Mouse (Mus musculus): Measurements from ENCODE around the gene Scfd2. TPM values are rescaled to one million over a fixed set of nuclear protein-coding genes. Genes with fewer than 3 reads are reported as not detected.

Gene Scfd2
- polyA plus RNA-seq, 1 experiment from 2014 or later = 17.2 TPM

GRCm38 (mm10) chr5:74321010-74321746 is 210.4 kb downstream of the Scfd2 start:
- WGBS = 74% methylated on average over 10 of the region's 10 CpGs

GRCm38 (mm10) chr5:74319551-74319950 is 212.0 kb downstream of the Scfd2 start:
- no peak overlapping the region for H3K27ac ChIP-seq
- 75% methylated on average over 2 of the region's 2 CpGs for WGBS

More at GRCm38 (mm10) chr5:74321010-74321746, 210.4 kb downstream of the Scfd2 start:
- peaks cover 5% of the 10 kb centered on the region for H3K4me1 ChIP-seq
- no peak for ATAC-seq (ENCODE audit: insufficient number of reproducible peaks, insufficient read depth, low FRiP score, low TSS enrichment, low read depth)
- H3K9ac ChIP-seq = no peak overlapping the region
- H3K36me3 ChIP-seq = no peaks in the 10 kb centered on the region
- no peak overlapping the region for H3K27ac ChIP-seq
- no peaks in the 10 kb centered on the region for H3K27me3 ChIP-seq
- H3K9me3 ChIP-seq = no peaks in the 10 kb centered on the region
- H3K4me3 ChIP-seq = no peak overlapping the region
- no peak overlapping the region for H3K4me2 ChIP-seq

GRCm38 (mm10) chr5:74317174-74317573 is 214.4 kb downstream of the Scfd2 start:
- H3K4me1 ChIP-seq = peaks cover 19% of the 10 kb centered on the region
- ATAC-seq (ENCODE audit: insufficient number of reproducible peaks, insufficient read depth, low FRiP score, low TSS enrichment, low read depth) = no peak
- H3K9ac ChIP-seq = no peak overlapping the region
- H3K36me3 ChIP-seq = no peaks in the 10 kb centered on the region
- peaks cover 4% of the 10 kb centered on the region; the same call in 1 of the 2 replicates for H3K27me3 ChIP-seq
- H3K4me2 ChIP-seq = no peak overlapping the region
- H3K9me3 ChIP-seq = no peaks in the 10 kb centered on the region
- H3K4me3 ChIP-seq = no peak overlapping the region
- H3K27ac ChIP-seq = no peak overlapping the region
- WGBS = 92% methylated on average over 3 of the region's 3 CpGs

More at GRCm38 (mm10) chr5:74319551-74319950, 212.0 kb downstream of the Scfd2 start:
- no peak for ATAC-seq (ENCODE audit: insufficient number of reproducible peaks, insufficient read depth, low FRiP score, low TSS enrichment, low read depth)
- Histone ChIP-seq H3K4me2 (no peak overlapping the region), H3K36me3 (no peaks in the 10 kb centered on the region), H3K9me3 (no peaks in the 10 kb centered on the region), H3K9ac (no peak overlapping the region), H3K4me1 (peaks cover 12% of the 10 kb centered on the region), H3K4me3 (no peak overlapping the region), H3K27me3 (no peaks in the 10 kb centered on the region)

- Histone ChIP-seq H3K4me3 (no peak overlapping the region), H3K36me3 (no peaks in the 10 kb centered on the region), H3K9ac (0 out of 2 replicates have a peak overlapping the region, but pooled peaks have one; percentile 3), H3K4me2 (no peak overlapping the region), H3K27ac (no peak overlapping the region), H3K9me3 (no peaks in the 10 kb centered on the region), H3K4me1 (peaks cover 24% of the 10 kb centered on the region), H3K27me3 (peaks cover 4% of the 10 kb centered on the region; the same call in 1 of the 2 replicates)
- no peak for ATAC-seq (ENCODE audit: insufficient number of reproducible peaks, insufficient read depth, low FRiP score, low TSS enrichment, low read depth)
- WGBS = 86% methylated on average over 11 of the region's 11 CpGs
Measured at GRCm38 (mm10) chr5:74316333-74316945, 215.1 kb downstream of the Scfd2 start.

GRCm38 (mm10) chr5:74315471-74316245 is 215.9 kb downstream of the Scfd2 start:
- Histone ChIP-seq H3K27ac (no peak overlapping the region), H3K9me3 (no peaks in the 10 kb centered on the region), H3K9ac (0 out of 2 replicates have a peak overlapping the region, but pooled peaks have one; percentile 3), H3K4me2 (no peak overlapping the region), H3K4me1 (peaks cover 28% of the 10 kb centered on the region), H3K4me3 (no peak overlapping the region), H3K27me3 (peaks cover 4% of the 10 kb centered on the region; the same call in 1 of the 2 replicates), H3K36me3 (no peaks in the 10 kb centered on the region)
- WGBS = 51% methylated on average over 12 of the region's 12 CpGs
- ATAC-seq (ENCODE audit: insufficient number of reproducible peaks, insufficient read depth, low FRiP score, low TSS enrichment, low read depth) = no peak

GRCm38 (mm10) chr5:74314501-74314900 is 217.1 kb downstream of the Scfd2 start:
- WGBS = 56% methylated on average over 6 of the region's 6 CpGs
- ATAC-seq (ENCODE audit: insufficient number of reproducible peaks, insufficient read depth, low FRiP score, low TSS enrichment, low read depth) = no peak
- peaks cover 28% of the 10 kb centered on the region for H3K4me1 ChIP-seq
- H3K27me3 ChIP-seq = peaks cover 4% of the 10 kb centered on the region; the same call in 1 of the 2 replicates
- H3K4me2 ChIP-seq = no peak overlapping the region
- no peak overlapping the region for H3K9ac ChIP-seq
- no peaks in the 10 kb centered on the region for H3K9me3 ChIP-seq
- H3K4me3 ChIP-seq = no peak overlapping the region
- no peak overlapping the region for H3K27ac ChIP-seq
- no peaks in the 10 kb centered on the region for H3K36me3 ChIP-seq

GRCm38 (mm10) chr5:74313542-74313941 is 218.0 kb downstream of the Scfd2 start:
- Histone ChIP-seq H3K4me3 (no peak overlapping the region), H3K27ac (no peak overlapping the region), H3K9me3 (no peaks in the 10 kb centered on the region), H3K9ac (no peak overlapping the region), H3K4me1 (peaks cover 28% of the 10 kb centered on the region), H3K4me2 (no peak overlapping the region), H3K36me3 (no peaks in the 10 kb centered on the region), H3K27me3 (peaks cover 4% of the 10 kb centered on the region; the same call in 1 of the 2 replicates)
- ATAC-seq (ENCODE audit: insufficient number of reproducible peaks, insufficient read depth, low FRiP score, low TSS enrichment, low read depth) = no peak
- WGBS = 85% methylated on average over 7 of the region's 7 CpGs

GRCm38 (mm10) chr5:74311865-74312264 is 219.7 kb downstream of the Scfd2 start:
- no peak for ATAC-seq (ENCODE audit: insufficient number of reproducible peaks, insufficient read depth, low FRiP score, low TSS enrichment, low read depth)
- no peak overlapping the region for H3K4me3 ChIP-seq
- H3K9me3 ChIP-seq = no peaks in the 10 kb centered on the region
- H3K36me3 ChIP-seq = no peaks in the 10 kb centered on the region
- H3K4me2 ChIP-seq = no peak overlapping the region
- no peak overlapping the region for H3K27ac ChIP-seq
- no peak overlapping the region for H3K9ac ChIP-seq
- peaks cover 36% of the 10 kb centered on the region for H3K4me1 ChIP-seq
- 54% methylated on average over 6 of the region's 6 CpGs for WGBS
- peaks cover 4% of the 10 kb centered on the region; the same call in 1 of the 2 replicates for H3K27me3 ChIP-seq

- Histone ChIP-seq H3K27ac (no peak overlapping the region), H3K4me2 (no peak overlapping the region), H3K9ac (0 out of 2 replicates have a peak overlapping the region, but pooled peaks have one; percentile 16), H3K27me3 (peaks cover 4% of the 10 kb centered on the region; the same call in 1 of the 2 replicates), H3K36me3 (no peaks in the 10 kb centered on the region), H3K4me1 (peaks cover 35% of the 10 kb centered on the region), H3K9me3 (no peaks in the 10 kb centered on the region), H3K4me3 (no peak overlapping the region)
- WGBS = 27% methylated on average over 6 of the region's 6 CpGs
- ATAC-seq (ENCODE audit: insufficient number of reproducible peaks, insufficient read depth, low FRiP score, low TSS enrichment, low read depth) = no peak
Measured at GRCm38 (mm10) chr5:74311200-74311825, 220.2 kb downstream of the Scfd2 start.

GRCm38 (mm10) chr5:74310101-74310500 is 221.5 kb downstream of the Scfd2 start:
- Histone ChIP-seq H3K4me1 (peaks cover 35% of the 10 kb centered on the region), H3K36me3 (no peaks in the 10 kb centered on the region), H3K4me3 (no peak overlapping the region), H3K4me2 (no peak overlapping the region), H3K27ac (no peak overlapping the region), H3K9ac (no peak overlapping the region), H3K27me3 (peaks cover 4% of the 10 kb centered on the region; the same call in 1 of the 2 replicates), H3K9me3 (no peaks in the 10 kb centered on the region)
- ATAC-seq (ENCODE audit: insufficient number of reproducible peaks, insufficient read depth, low FRiP score, low TSS enrichment, low read depth) = no peak
- 85% methylated on average over 5 of the region's 5 CpGs for WGBS

GRCm38 (mm10) chr5:74307242-74307641 is 224.3 kb downstream of the Scfd2 start:
- H3K27ac ChIP-seq = no peak overlapping the region

More at GRCm38 (mm10) chr5:74307242-74307641, 224.3 kb downstream of the Scfd2 start:
- H3K4me3 ChIP-seq = no peak overlapping the region
- H3K4me2 ChIP-seq = no peak overlapping the region
- ATAC-seq (ENCODE audit: insufficient number of reproducible peaks, insufficient read depth, low FRiP score, low TSS enrichment, low read depth) = no peak
- no peaks in the 10 kb centered on the region for H3K27me3 ChIP-seq
- 43% methylated on average over 5 of the region's 5 CpGs for whole genome bisulfite sequencing
- H3K4me1 ChIP-seq = peaks cover 37% of the 10 kb centered on the region
- no peak overlapping the region for H3K9ac ChIP-seq
- H3K9me3 ChIP-seq = no peaks in the 10 kb centered on the region
- no peaks in the 10 kb centered on the region for H3K36me3 ChIP-seq

Data from embryonic facial prominence, embryonic 13.5 days (tissue).